Mouse (Mus musculus): ENCODE measurements around the gene Mmp17.
A peak's percentile ranks its signal among the peaks of the same experiment; 100 is the strongest.

Gene Mmp17

DNA sequence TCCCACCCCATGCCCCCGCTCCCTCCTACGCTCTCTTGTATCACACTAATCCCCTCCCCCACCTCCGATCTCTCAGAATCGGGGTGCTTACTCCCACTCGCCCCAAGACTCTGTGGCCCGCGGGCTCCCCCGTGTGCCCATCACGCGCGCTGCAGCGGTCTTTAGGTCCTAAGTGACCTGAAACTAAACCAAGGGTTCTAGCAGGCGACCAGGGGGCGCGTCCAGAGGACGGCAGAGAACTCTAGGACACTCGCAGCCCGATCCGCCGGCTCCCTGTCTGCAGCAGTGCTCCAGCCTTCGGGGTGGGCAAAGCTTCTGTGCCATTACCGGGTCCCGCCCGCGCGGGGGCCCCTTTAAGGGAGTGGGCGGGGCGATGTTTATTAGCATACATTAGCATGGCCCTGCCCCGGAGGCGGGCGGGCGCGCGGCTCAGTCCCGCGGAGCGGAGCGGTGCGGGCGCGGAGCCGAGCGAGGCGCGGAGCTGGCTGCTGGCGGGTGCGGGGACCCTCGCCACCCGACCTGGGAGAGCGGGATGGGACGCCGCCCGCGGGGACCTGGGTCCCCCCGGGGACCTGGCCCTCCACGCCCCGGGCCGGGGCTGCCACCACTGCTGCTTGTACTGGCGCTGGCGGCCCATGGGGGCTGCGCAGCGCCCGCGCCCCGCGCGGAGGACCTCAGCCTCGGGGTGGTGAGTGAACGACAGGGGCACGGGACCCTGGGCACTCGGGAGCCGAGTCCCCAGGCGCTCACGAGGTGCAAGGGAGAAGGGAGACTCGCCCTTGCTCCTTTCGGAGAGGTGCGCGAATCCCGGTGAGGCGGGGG, at the start of gene Mmp17:
Mmp17 (plus strand) TSS at position 409 of the 822 bp plus-strand sequence.
- DNase-seq (ENCODE audit: low spot score in 2 of 2) = peak; percentile 78 to 89

GRCm38 (mm10) chr5:129534500-129534899, 49.5 kb upstream of the Mmp17 start:
- DNase-seq (ENCODE audit: low spot score in 2 of 2) = no peak

GRCm38 (mm10) chr5:129535021-129535420, 48.9 kb upstream of the Mmp17 start:
- DNase-seq (ENCODE audit: low spot score in 2 of 2) = no peak

- DNase-seq (ENCODE audit: low spot score in 2 of 2) = no peak
Observed at GRCm38 (mm10) chr5:129535431-129535830, 48.5 kb upstream of the Mmp17 start.

- no peak for DNase-seq (ENCODE audit: low spot score in 2 of 2)
Observed at GRCm38 (mm10) chr5:129538826-129539225, 45.1 kb upstream of the Mmp17 start.

DNA sequence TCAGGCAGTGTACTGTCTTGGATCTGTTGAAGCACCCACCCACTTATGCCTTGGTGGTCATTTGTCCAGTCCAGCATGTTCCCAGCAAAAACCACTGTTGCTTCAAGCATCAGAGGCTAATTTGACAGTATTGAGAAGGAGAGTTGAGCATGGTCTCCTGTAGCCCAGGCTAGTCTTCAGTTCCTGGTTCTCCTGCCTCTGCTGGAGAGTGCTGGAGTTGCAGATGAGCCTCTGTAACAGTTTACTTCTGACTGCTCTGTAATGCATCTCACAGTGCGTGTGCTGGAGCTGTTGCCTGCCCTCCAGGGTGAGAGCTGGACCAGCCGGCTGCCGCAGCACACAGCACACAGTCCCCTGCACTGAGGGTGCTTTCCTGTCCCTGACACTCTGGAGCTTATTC, 41.7 kb upstream of the Mmp17 start:
- no peak for DNase-seq (ENCODE audit: low spot score in 2 of 2)

- DNase-seq (ENCODE audit: low spot score in 2 of 2) = no peak
Observed at GRCm38 (mm10) chr5:129545787-129546186, 38.2 kb upstream of the Mmp17 start.

- no peak for DNase-seq (ENCODE audit: low spot score in 2 of 2)
Observed at GRCm38 (mm10) chr5:129549716-129550115, 34.3 kb upstream of the Mmp17 start.

DNA sequence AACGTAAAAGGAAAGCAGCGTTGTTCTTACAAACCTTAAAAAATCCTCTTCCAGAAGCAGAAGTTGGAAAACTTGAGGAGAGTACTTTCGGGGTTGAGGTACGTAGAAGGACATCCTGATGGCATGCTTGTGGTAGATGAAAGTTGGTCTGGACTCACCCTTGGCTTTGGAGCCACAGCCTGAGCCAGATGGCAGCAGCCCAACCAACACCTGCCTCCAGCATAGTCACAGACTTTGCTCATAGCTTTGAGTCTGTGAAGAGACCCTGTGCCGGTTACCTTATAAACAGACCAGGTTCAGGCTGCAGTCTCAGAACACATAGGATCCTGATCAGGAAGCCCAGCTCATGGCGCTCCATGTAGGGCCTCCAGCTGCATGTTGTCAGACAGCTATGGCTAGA, 33.2 kb upstream of the Mmp17 start:
- no peak for DNase-seq (ENCODE audit: low spot score in 2 of 2)

DNA sequence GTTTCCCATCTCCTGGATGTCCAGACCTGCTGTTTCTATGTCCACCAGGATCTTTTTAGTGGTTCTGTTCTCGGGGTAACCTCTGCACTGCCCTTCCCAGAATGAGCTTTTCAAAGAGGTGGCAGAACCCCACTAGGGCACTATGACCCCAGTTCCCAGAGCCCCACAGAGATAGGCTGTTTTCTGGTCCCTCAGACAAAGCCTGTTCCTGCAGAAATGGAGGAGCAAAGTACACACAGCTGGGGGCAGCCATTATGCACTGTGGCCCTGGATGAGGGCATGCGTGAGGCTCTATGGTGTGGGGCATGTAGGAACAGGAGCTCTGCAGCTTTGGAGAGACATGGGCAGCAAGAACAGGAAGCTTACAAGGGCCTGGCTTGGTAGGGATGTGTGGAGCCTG, 32.0 kb upstream of the Mmp17 start:
- no peak for DNase-seq (ENCODE audit: low spot score in 2 of 2)

DNA sequence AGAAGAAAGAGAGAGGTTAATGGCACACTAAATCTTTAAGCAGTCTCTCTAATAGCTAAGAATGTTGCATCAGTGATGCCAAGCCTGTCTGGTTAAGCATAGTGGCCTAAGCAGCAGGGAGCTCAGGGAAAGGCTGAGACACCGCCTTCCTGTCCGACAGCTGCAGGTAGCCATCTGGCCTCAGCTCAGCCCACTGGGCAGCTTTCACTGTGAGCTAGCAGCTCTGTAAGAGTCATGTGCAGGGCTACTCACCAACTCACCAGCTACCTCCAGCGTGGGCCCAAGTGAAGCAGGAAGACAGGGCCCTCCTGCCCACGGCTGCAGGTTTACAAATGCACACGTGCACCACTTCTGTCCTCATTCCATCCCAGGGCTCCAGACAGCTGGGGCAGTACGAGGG, 30.3 kb upstream of the Mmp17 start:
- DNase-seq (ENCODE audit: low spot score in 2 of 2) = no peak

- DNase-seq (ENCODE audit: low spot score in 2 of 2) = no peak
Observed at GRCm38 (mm10) chr5:129558591-129558990, 25.4 kb upstream of the Mmp17 start.

DNA sequence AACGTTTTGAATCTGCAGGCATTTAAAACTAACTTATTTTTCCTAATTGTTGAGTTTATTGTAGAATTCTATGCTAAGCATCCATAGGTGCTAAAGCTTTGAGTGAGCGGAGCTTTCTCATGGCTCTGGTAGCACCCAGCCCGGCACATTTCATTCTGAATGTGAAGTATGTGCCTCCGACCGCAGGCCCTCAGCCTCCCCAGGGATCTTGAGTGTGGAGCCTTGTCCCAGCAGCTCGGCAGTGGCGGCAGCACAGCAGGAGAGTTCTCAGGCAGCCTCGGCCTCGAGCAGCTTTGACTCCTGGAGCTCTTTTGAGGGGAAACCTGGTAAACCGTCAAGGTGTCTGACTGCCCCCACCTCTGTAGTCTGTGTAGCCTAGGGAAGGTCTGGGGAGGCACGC, 24.7 kb upstream of the Mmp17 start:
- no peak for DNase-seq (ENCODE audit: low spot score in 2 of 2)

DNA sequence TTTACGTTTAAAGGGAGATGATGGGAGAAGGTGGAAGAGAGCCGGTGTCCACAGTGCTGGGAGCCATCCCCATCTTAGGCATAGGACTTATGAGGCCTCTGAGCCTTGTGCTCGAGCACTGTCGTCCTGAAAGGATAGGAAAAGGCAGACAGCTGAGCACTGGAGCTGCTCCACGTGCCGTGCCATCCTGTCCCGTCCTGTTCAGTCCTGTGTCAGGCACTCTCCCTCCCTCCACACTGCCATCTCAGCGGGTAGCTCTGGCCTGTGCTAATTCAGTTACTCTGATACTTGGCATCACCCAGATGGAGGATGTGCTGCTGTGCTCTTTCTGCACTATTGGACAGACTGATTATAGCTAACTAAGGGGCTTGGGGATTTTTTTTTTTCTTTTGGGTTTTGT, 21.6 kb upstream of the Mmp17 start:
- no peak for DNase-seq (ENCODE audit: low spot score in 2 of 2)

DNA sequence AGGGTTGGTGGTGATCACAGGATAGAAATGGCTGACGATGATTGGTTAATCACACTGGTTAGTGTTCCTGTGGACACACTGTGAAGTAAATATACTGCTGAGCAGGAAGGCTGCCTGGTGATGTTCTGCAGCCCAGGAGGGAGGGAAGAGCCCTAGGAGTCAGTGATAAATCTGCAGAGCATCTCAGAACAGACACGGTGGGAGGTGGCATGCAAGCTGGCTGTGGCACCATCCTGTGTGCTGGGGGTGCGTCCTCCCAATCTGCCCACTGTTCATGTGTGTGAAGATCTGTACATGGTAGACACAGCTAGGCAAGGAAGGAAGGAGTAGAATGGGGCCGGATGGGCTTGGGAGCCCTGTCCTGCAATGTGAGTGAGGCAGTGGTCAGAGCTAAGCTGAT, 15.4 kb upstream of the Mmp17 start:
- no peak for DNase-seq (ENCODE audit: low spot score in 2 of 2)

- no peak for DNase-seq (ENCODE audit: low spot score in 2 of 2)
Observed at GRCm38 (mm10) chr5:129578201-129578600, 5.8 kb upstream of the Mmp17 start.

- no peak for DNase-seq (ENCODE audit: low spot score in 2 of 2)
Observed at GRCm38 (mm10) chr5:129580046-129580445, 3.9 kb upstream of the Mmp17 start.

DNA sequence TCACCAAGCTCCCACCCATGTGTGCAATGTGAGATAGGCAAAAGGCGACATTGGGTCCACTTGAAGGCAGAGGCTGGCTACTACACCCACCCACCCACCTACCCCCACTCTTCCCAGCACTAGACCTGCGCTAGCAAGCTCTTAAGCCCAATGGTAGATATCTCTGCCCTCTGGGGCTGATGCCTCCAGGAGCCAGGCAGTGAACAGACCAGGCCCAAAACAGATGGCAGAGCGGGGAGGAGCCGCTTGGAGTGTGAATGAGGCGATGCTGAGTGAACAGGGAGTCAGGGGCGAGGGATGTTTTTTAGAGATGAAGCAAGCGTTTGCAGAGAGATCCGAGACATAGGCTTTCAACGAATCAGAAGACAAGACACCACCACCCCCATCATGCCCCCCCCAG, 3.4 kb upstream of the Mmp17 start:
- DNase-seq (ENCODE audit: low spot score in 2 of 2) = no peak

GRCm38 (mm10) chr5:129581015-129581414, 3.0 kb upstream of the Mmp17 start:
- DNase-seq (ENCODE audit: low spot score in 2 of 2) = no peak

DNA sequence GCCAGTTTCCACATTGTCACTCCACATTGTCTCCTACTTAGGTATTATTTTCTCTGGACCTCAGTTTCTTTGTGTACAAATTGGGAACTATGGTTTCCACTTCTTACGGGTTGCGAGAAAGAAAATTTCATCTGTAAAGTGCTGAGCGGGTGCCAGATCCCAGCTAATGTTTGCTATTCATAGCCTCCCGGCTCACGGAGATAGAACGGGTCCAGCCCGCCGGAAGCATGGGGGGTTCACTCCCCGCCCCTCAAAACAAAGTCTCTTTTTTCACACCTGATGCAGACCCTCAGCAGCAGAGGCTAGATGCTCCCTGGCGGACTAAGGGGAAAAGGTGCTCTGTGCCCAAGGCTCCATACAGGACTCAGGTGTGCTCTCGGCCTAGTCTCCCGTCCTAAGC, 638 bp upstream of the Mmp17 start:
- DNase-seq (ENCODE audit: low spot score in 2 of 2) = no peak

GRCm38 (mm10) chr5:129584583-129585541, 893 bp downstream of the Mmp17 start:
- peak; percentile 24 to 77 for DNase-seq (ENCODE audit: low spot score in 2 of 2)

GRCm38 (mm10) chr5:129586016-129586415, 2.0 kb downstream of the Mmp17 start:
- DNase-seq (ENCODE audit: low spot score in 2 of 2) = peak; percentile 81 to 93

- no peak for DNase-seq (ENCODE audit: low spot score in 2 of 2)
Observed at GRCm38 (mm10) chr5:129586471-129586870, 2.5 kb downstream of the Mmp17 start.

All from spleen, postnatal 4 days (tissue).